Mouse (Mus musculus): ENCODE measurements around the gene Ptgir.
A peak's percentile ranks its signal among the peaks of the same experiment; 100 is the strongest.

Gene Ptgir

GRCm38 (mm10) chr7:16916342-16917265 is 10.3 kb downstream of the Ptgir start:
- no peak for DNase-seq (ENCODE audit: low read depth, low spot score)

GRCm38 (mm10) chr7:16917447-16917846 is 11.2 kb downstream of the Ptgir start:
- no peak for DNase-seq (ENCODE audit: low read depth, low spot score)

GRCm38 (mm10) chr7:16918014-16918413 is 11.7 kb downstream of the Ptgir start:
- no peak for DNase-seq (ENCODE audit: low read depth, low spot score)

- DNase-seq (ENCODE audit: low read depth, low spot score) = no peak
Observed at GRCm38 (mm10) chr7:16918670-16919069, 12.4 kb downstream of the Ptgir start.

GRCm38 (mm10) chr7:16919395-16920149 is 13.3 kb downstream of the Ptgir start:
- no peak for DNase-seq (ENCODE audit: low read depth, low spot score)

GRCm38 (mm10) chr7:16920150-16920579 is 13.9 kb downstream of the Ptgir start:
- DNase-seq (ENCODE audit: low read depth, low spot score) = no peak

- DNase-seq (ENCODE audit: low read depth, low spot score) = no peak
Observed at GRCm38 (mm10) chr7:16920818-16921791, 14.8 kb downstream of the Ptgir start.

- DNase-seq (ENCODE audit: low read depth, low spot score) = no peak
Observed at GRCm38 (mm10) chr7:16921881-16922335, 15.6 kb downstream of the Ptgir start.

GRCm38 (mm10) chr7:16922360-16922973 is 16.2 kb downstream of the Ptgir start:
- DNase-seq (ENCODE audit: low read depth, low spot score) = no peak

GRCm38 (mm10) chr7:16923283-16924036 is 17.2 kb downstream of the Ptgir start:
- DNase-seq (ENCODE audit: low read depth, low spot score) = no peak

- peak; percentile 99 for DNase-seq (ENCODE audit: low read depth, low spot score)
Observed at GRCm38 (mm10) chr7:16924037-16924834, 17.9 kb downstream of the Ptgir start, which contains the start of gene Calm3. Gene Calm3, minus strand, starts transcription at chr7:16924114.

- no peak for DNase-seq (ENCODE audit: low read depth, low spot score)
Observed at GRCm38 (mm10) chr7:16928341-16928740, 22.1 kb downstream of the Ptgir start.

GRCm38 (mm10) chr7:16930850-16931249 is 24.6 kb downstream of the Ptgir start:
- DNase-seq (ENCODE audit: low read depth, low spot score) = no peak

- DNase-seq (ENCODE audit: low read depth, low spot score) = no peak
Observed at GRCm38 (mm10) chr7:16931968-16932627, 25.8 kb downstream of the Ptgir start.

GRCm38 (mm10) chr7:16932704-16933577 is 26.7 kb downstream of the Ptgir start:
- DNase-seq (ENCODE audit: low read depth, low spot score) = no peak

GRCm38 (mm10) chr7:16937312-16937711 is 31.0 kb downstream of the Ptgir start:
- no peak for DNase-seq (ENCODE audit: low read depth, low spot score)

GRCm38 (mm10) chr7:16938117-16938791 is 32.0 kb downstream of the Ptgir start:
- DNase-seq (ENCODE audit: low read depth, low spot score) = no peak
